Mouse (Mus musculus) stomach, postnatal 0 days (tissue): Measurements from ENCODE around the gene Prmt1.

ENCODE experiments used
- CTCF ChIP-seq: IDR thresholded peaks from 2 replicates; pipeline ENCODE4 v1.5.1; 2016; ENCODE audit warnings: antibody characterized with exemption, low read depth, mild to moderate bottlenecking, moderate library complexity
- EP300 ChIP-seq: optimal IDR thresholded peaks from 2 replicates; pipeline ENCODE3; 2016; ENCODE audit warnings: antibody characterized with exemption

- TF ChIP-seq EP300: no peak
- no peak for TF ChIP-seq CTCF
These were observed 49.3 kb upstream of the Prmt1 start for GRCm38 (mm10) chr7:45035631-45036030.
